Mouse (Mus musculus): ENCODE data around the gene Inf2.

The Inf2 gene

GRCm38 (mm10) chr12:112659109-112659508, 70.5 kb downstream of the Inf2 start:
- peak; percentile 46 to 68 for DNase-seq (ENCODE audit: low spot score in 2 of 2)

GRCm38 (mm10) chr12:112660576-112661326, 72.2 kb downstream of the Inf2 start:
- no peak for DNase-seq (ENCODE audit: low spot score in 2 of 2)

GRCm38 (mm10) chr12:112661327-112661605, 72.7 kb downstream of the Inf2 start:
- no peak for DNase-seq (ENCODE audit: low spot score in 2 of 2)

- no peak for DNase-seq (ENCODE audit: low spot score in 2 of 2)
These were observed 73.3 kb downstream of the Inf2 start for GRCm38 (mm10) chr12:112661851-112662250.

- DNase-seq (ENCODE audit: low spot score in 2 of 2), result no peak
These were observed 74.7 kb downstream of the Inf2 start for GRCm38 (mm10) chr12:112663303-112663702.

- no peak for DNase-seq (ENCODE audit: low spot score in 2 of 2)
These were observed 75.1 kb downstream of the Inf2 start for GRCm38 (mm10) chr12:112663716-112664115.

- DNase-seq (ENCODE audit: low spot score in 2 of 2), result no peak
These were observed 75.5 kb downstream of the Inf2 start for GRCm38 (mm10) chr12:112664124-112664523.

GRCm38 (mm10) chr12:112664656-112665055, 76.1 kb downstream of the Inf2 start:
- no peak for DNase-seq (ENCODE audit: low spot score in 2 of 2)

Measured in natural killer cell, adult 2 months (primary cell).